Mouse (Mus musculus): ENCODE results near the gene Mapk6. TPM values are rescaled to one million over a fixed set of nuclear protein-coding genes. Genes with fewer than 3 reads are reported as not detected.

Gene Mapk6
- total and polyA plus RNA-seq, 3 experiments, result 19.6 to 91.0 (median 44.1) TPM

- TF ChIP-seq USF1 (IDR thresholded peaks at IDR 0.05; ENCODE audit: low read depth, low read length) (0 out of 2 replicates have a peak, but pooled peaks have one; percentile 19), NRF1 (IDR thresholded peaks at IDR 0.05; ENCODE audit: insufficient read depth, low read depth, low read length, poor library complexity, severe bottlenecking) (peak; percentile 24; the same call in 1 of the 2 replicates), CTCF (IDR thresholded peaks at IDR 0.05 in 2 of 3, conservative IDR thresholded peaks at IDR 0.05 in 1 of 3; ENCODE audit: control insufficient read depth in 1 of 3, insufficient read depth in 1 of 3, low read depth in 2 of 3, low read length in 3 of 3, poor library complexity in 1 of 3, severe bottlenecking in 1 of 3) (no peak), KAT2A (conservative IDR thresholded peaks at IDR 0.05; ENCODE audit: low read depth, low read length) (peak; percentile 80), ZKSCAN1 (IDR thresholded peaks at IDR 0.05; ENCODE audit: low read depth, low read length) (no peak), GABPA (IDR thresholded peaks at IDR 0.05; ENCODE audit: low read depth, low read length) (peak; percentile 51; the same call in 1 of the 2 replicates), SIN3A (IDR thresholded peaks at IDR 0.05; ENCODE audit: low read length) (no peak; the same call in 1 of the 2 replicates), HCFC1 (IDR thresholded peaks at IDR 0.05; ENCODE audit: low read depth, low read length) (peak; percentile 91)
These were observed 31.2 kb upstream of the Mapk6 start, which contains the start of gene Leo1 (continued) for GRCm38 (mm10) chr9:75440796-75441666.

GRCm38 (mm10) chr9:75437653-75438385 is 28.0 kb upstream of the Mapk6 start:
- H3K4me1 ChIP-seq (ENCODE audit: control insufficient read depth in 1 of 2, insufficient read depth in 2 of 2, low read length in 2 of 2), result peaks cover 3 to 16% of the 10 kb centered on the region in 2 experiments; a peak in 3 of 4 replicates
- DNase-seq (ENCODE audit: low read depth, low spot score), result peak; percentile 87
- H3K27ac ChIP-seq (ENCODE audit: control insufficient read depth, low read depth, low read length), result no peak overlapping the region
- H3K79me2 ChIP-seq (ENCODE audit: control insufficient read depth, insufficient read depth, low read length, poor library complexity), result peaks cover 11% of the 10 kb centered on the region
- H3K27me3 ChIP-seq (ENCODE audit: control insufficient read depth in 1 of 2, insufficient read depth in 2 of 2, low read length in 2 of 2), result no peaks in the 10 kb centered on the region
- no peak overlapping the region for H3K4me3 ChIP-seq (ENCODE audit: control insufficient read depth in 1 of 2, insufficient read depth in 1 of 2, low read depth in 2 of 2, low read length in 2 of 2)
- no peaks in the 10 kb centered on the region for H3K9me3 ChIP-seq (replicated peaks; ENCODE audit: insufficient read depth, low read length)
- TF ChIP-seq ETS1 (IDR thresholded peaks at IDR 0.05; ENCODE audit: low read depth, low read length), result 0 out of 2 replicates have a peak, but pooled peaks have one; percentile 15
- 0 out of 2 replicates have a peak, but pooled peaks have one; percentile 22 for TF ChIP-seq MYC (IDR thresholded peaks at IDR 0.05; ENCODE audit: low read depth, low read length)
- TF ChIP-seq SMC3 (IDR thresholded peaks at IDR 0.05; ENCODE audit: low read depth, low read length), result peak; percentile 77
- peak; percentile 58 to 82 (median 60) for TF ChIP-seq CTCF (IDR thresholded peaks at IDR 0.05 in 2 of 3, conservative IDR thresholded peaks at IDR 0.05 in 1 of 3; ENCODE audit: control insufficient read depth in 1 of 3, insufficient read depth in 1 of 3, low read depth in 2 of 3, low read length in 3 of 3, poor library complexity in 1 of 3, severe bottlenecking in 1 of 3)
- TF ChIP-seq CHD2 (IDR thresholded peaks at IDR 0.05; ENCODE audit: low read length), result peak; percentile 10; the same call in 1 of the 2 replicates
- TF ChIP-seq RAD21 (IDR thresholded peaks at IDR 0.05; ENCODE audit: low read depth, low read length), result peak; percentile 84
- no peak for TF ChIP-seq TCF12 (IDR thresholded peaks at IDR 0.05; ENCODE audit: low read depth, low read length)
- TF ChIP-seq GATA1 (IDR thresholded peaks at IDR 0.05; ENCODE audit: low read depth, low read length), result peak; percentile 92
- no peak for TF ChIP-seq POLR2AphosphoS2 (IDR thresholded peaks at IDR 0.05; ENCODE audit: low read length)
- 0 out of 2 replicates have a peak, but pooled peaks have one; percentile 40 for TF ChIP-seq MAX (IDR thresholded peaks at IDR 0.05; ENCODE audit: low read length)
- peak; percentile 78 for TF ChIP-seq ZC3H11A (IDR thresholded peaks at IDR 0.05; ENCODE audit: low read depth, low read length)
- peak; percentile 42; the same call in 1 of the 2 replicates for TF ChIP-seq MXI1 (IDR thresholded peaks at IDR 0.05; ENCODE audit: low read depth, low read length)
- no peak for TF ChIP-seq ZKSCAN1 (IDR thresholded peaks at IDR 0.05; ENCODE audit: low read depth, low read length)
- no peak overlapping the region for H3K9ac ChIP-seq (ENCODE audit: control insufficient read depth, low read depth, low read length, poor library complexity, severe bottlenecking)
- peaks cover 0 to 14% of the 10 kb centered on the region in 2 experiments; a peak in 2 of 4 replicates for H3K36me3 ChIP-seq (ENCODE audit: control insufficient read depth in 1 of 2, insufficient read depth in 2 of 2, low read length in 2 of 2)
